Comparison of ENCODE assay signal across 21 mouse cellular contexts in genomic region chr11:59477240-59477639, GRCm38 (mm10). TPM values are rescaled to one million over a fixed set of nuclear protein-coding genes. Genes with fewer than 3 reads are reported as not detected.
A peak's percentile ranks its signal among the peaks of the same experiment; 100 is the strongest.
DNase-seq lines count a peak whose midpoint lies in the region; TF ChIP-seq lines count a peak whose summit lies in the region.
"Had no signal": no experiment of that assay in that cellular context is flagged by ENCODE, and none has a peak within 500 bp of the region (broad histone marks: within the 10 kb centered on the region; RNA-seq: fewer than 3 reads in every experiment).

No protein-coding gene starts in this region.

- DNase-seq in 3T3-L1 (ENCODE audit: low read depth, low spot score), result peak; percentile 27
- peak; percentile 30 for DNase-seq in 416B (ENCODE audit: low read depth)
- DNase-seq in MEL (ENCODE audit: low read depth, low spot score), result peak; percentile 38
- DNase-seq in gastrocnemius, postnatal 36 days, result no peak
- no peak for DNase-seq in testis, postnatal 14 days (ENCODE audit: low spot score)
- no peak for DNase-seq in urinary bladder, adult 2 months (ENCODE audit: low spot score)
- DNase-seq: adrenal gland, adult 8-10 months; adrenal gland, postnatal 14 days; adrenal gland, postnatal 36 days; cerebellum, adult 11-12 months; cerebellum, adult 2 months; cerebellum, adult 9-10 months; cerebellum, postnatal 10 days; cerebellum, postnatal 25 days; forebrain, postnatal 0 days had no signal

- no peak overlapping the region for H3ac ChIP-seq in myocyte (ENCODE audit: control insufficient read depth, insufficient read length)

- intact Hi-C loops in gastrocnemius, postnatal 36 days (cut with DNase I), result no loop called here

- no peak for TF ChIP-seq EP300 in MEL (IDR thresholded peaks at IDR 0.05; ENCODE audit: low read depth in 1 of 2, low read length in 2 of 2)

- TF ChIP-seq CTCF in MEL (IDR thresholded peaks at IDR 0.05 in 2 of 3, conservative IDR thresholded peaks at IDR 0.05 in 1 of 3; ENCODE audit: control insufficient read depth in 1 of 3, insufficient read depth in 1 of 3, low read depth in 2 of 3, low read length in 3 of 3, poor library complexity in 1 of 3, severe bottlenecking in 1 of 3), result no peak

- peaks cover 0 to 6% of the 10 kb centered on the region in 2 experiments; a peak in 1 of 4 replicates for H3K4me1 ChIP-seq in MEL (ENCODE audit: control insufficient read depth in 1 of 2, insufficient read depth in 2 of 2, low read length in 2 of 2)
- H3K4me1 ChIP-seq: embryonic facial prominence, embryonic 10.5 days; embryonic facial prominence, embryonic 12.5 days; forebrain, embryonic 13.5 days; forebrain, embryonic 15.5 days had no signal

- peaks cover 0 to 3% of the 10 kb centered on the region in 2 experiments; a peak in 3 of 4 replicates for H3K27me3 ChIP-seq in MEL (ENCODE audit: control insufficient read depth in 1 of 2, insufficient read depth in 2 of 2, low read length in 2 of 2)
- H3K27me3 ChIP-seq in myocyte (ENCODE audit: control insufficient read depth, insufficient read depth, insufficient read length), result no peaks in the 10 kb centered on the region
- H3K27me3 ChIP-seq: embryonic facial prominence, embryonic 12.5 days; forebrain, embryonic 15.5 days had no signal

- H3K4me2 ChIP-seq in myocyte (ENCODE audit: low read depth), result no peak overlapping the region
- H3K4me2 ChIP-seq: embryonic facial prominence, embryonic 12.5 days; forebrain, embryonic 13.5 days; forebrain, embryonic 15.5 days had no signal

- H3K79me2 ChIP-seq in MEL (ENCODE audit: control insufficient read depth, insufficient read depth, low read length, poor library complexity), result no peaks in the 10 kb centered on the region
- no peaks in the 10 kb centered on the region for H3K79me2 ChIP-seq in myocyte (ENCODE audit: control insufficient read depth, insufficient read depth)

- no peak overlapping the region for H3K9ac ChIP-seq in MEL (ENCODE audit: control insufficient read depth, low read depth, low read length, poor library complexity, severe bottlenecking)
- H3K9ac ChIP-seq: embryonic facial prominence, embryonic 12.5 days; forebrain, embryonic 13.5 days; forebrain, embryonic 15.5 days; forebrain, postnatal 0 days had no signal

- TF ChIP-seq POLR2A in MEL (IDR thresholded peaks at IDR 0.05; ENCODE audit: control insufficient read depth in 1 of 2, insufficient read depth in 1 of 2, low read depth in 1 of 2, low read length in 2 of 2, poor library complexity in 1 of 2) (no peak), myocyte (IDR thresholded peaks at IDR 0.05; ENCODE audit: insufficient read length, low read depth) (no peak)

- H3K4me3 ChIP-seq in MEL (ENCODE audit: control insufficient read depth in 1 of 2, insufficient read depth in 1 of 2, low read depth in 2 of 2, low read length in 2 of 2) (no peak overlapping the region; a peak in 1 of 4 replicates), myocyte (no peak overlapping the region)
- H3K4me3 ChIP-seq: embryonic facial prominence, embryonic 10.5 days; embryonic facial prominence, embryonic 12.5 days; forebrain, embryonic 13.5 days; forebrain, embryonic 15.5 days had no signal

- no peaks in the 10 kb centered on the region for H3K36me3 ChIP-seq in MEL (ENCODE audit: control insufficient read depth in 1 of 2, insufficient read depth in 2 of 2, low read length in 2 of 2)
- no peaks in the 10 kb centered on the region for H3K36me3 ChIP-seq in myocyte (ENCODE audit: control insufficient read depth, insufficient read depth)
- H3K36me3 ChIP-seq: embryonic facial prominence, embryonic 10.5 days; embryonic facial prominence, embryonic 12.5 days; forebrain, embryonic 15.5 days; G1E had no signal

- H3K27ac ChIP-seq in MEL (ENCODE audit: control insufficient read depth, low read depth, low read length), result no peak overlapping the region
- H3K27ac ChIP-seq: embryonic facial prominence, embryonic 10.5 days; embryonic facial prominence, embryonic 12.5 days; forebrain, embryonic 13.5 days; forebrain, embryonic 15.5 days had no signal

- no peaks in the 10 kb centered on the region for H3K9me3 ChIP-seq in MEL (replicated peaks; ENCODE audit: insufficient read depth, low read length)
- H3K9me3 ChIP-seq: embryonic facial prominence, embryonic 10.5 days; embryonic facial prominence, embryonic 12.5 days; forebrain, embryonic 13.5 days; forebrain, embryonic 15.5 days; G1E had no signal

- TF ChIP-seq RAD21 in MEL (IDR thresholded peaks at IDR 0.05; ENCODE audit: low read depth, low read length), result no peak

TF ChIP-seq in MEL, 35 proteins besides CTCF, POLR2A, EP300 and RAD21 (continues in another document):
- TF ChIP-seq HCFC1 (IDR thresholded peaks at IDR 0.05; ENCODE audit: low read depth, low read length) (no peak), GATA1 (IDR thresholded peaks at IDR 0.05; ENCODE audit: low read depth, low read length) (no peak), NELFE (IDR thresholded peaks at IDR 0.05; ENCODE audit: low read depth, low read length) (no peak), TBP (IDR thresholded peaks at IDR 0.05; ENCODE audit: low read depth, low read length) (no peak), SMC3 (IDR thresholded peaks at IDR 0.05; ENCODE audit: low read depth, low read length) (no peak), ZMIZ1 (IDR thresholded peaks at IDR 0.05; ENCODE audit: low read depth, low read length) (no peak), NRF1 (IDR thresholded peaks at IDR 0.05; ENCODE audit: insufficient read depth, low read depth, low read length, poor library complexity, severe bottlenecking) (no peak; the same call in 1 of the 2 replicates), MXI1 (IDR thresholded peaks at IDR 0.05; ENCODE audit: low read depth, low read length) (peak; percentile 38; the same call in 1 of the 2 replicates), CHD2 (IDR thresholded peaks at IDR 0.05; ENCODE audit: low read length) (no peak), USF1 (IDR thresholded peaks at IDR 0.05; ENCODE audit: low read depth, low read length) (peak; percentile 91), TCF12 (IDR thresholded peaks at IDR 0.05; ENCODE audit: low read depth, low read length) (no peak), MAFK (IDR thresholded peaks at IDR 0.05; ENCODE audit: borderline replicate concordance, low read depth, low read length) (no peak), USF2 (IDR thresholded peaks at IDR 0.05; ENCODE audit: borderline replicate concordance in 1 of 2, insufficient read depth in 1 of 2, low read depth in 1 of 2, low read length in 2 of 2) (peak in 1 of 2 experiments; percentile 70; a peak in 1 of 4 replicates)

TF ChIP-seq in myocyte, 11 proteins besides CTCF, POLR2A, EP300 and RAD21:
- TF ChIP-seq USF1 (IDR thresholded peaks at IDR 0.05; ENCODE audit: low read depth) (peak; percentile 32), MAX (IDR thresholded peaks at IDR 0.05; ENCODE audit: low read depth) (no peak)
TF ChIP-seq in myocyte: peak in this region for 1.

RNA-seq across cellular contexts. Expression of gene Zfp867, which starts 5.0 kb away (rescaled TPM):
- 0.12 TPM in 1 of 2 replicates, not detected in the other for total RNA-seq in MEL (2012; rRNA removed)
- polyA plus RNA-seq in MEL (2012; ENCODE audit: insufficient read depth in 1 of 2, insufficient read length in 2 of 2, low read depth in 1 of 2, low replicate concordance in 2 of 2, missing spikeins in 1 of 2) (1 to 10 TPM in 1 of 2 experiments, not detected in 1; 1.3 TPM), myocyte (2012; fragmentation: generic; extraction: Trizol) (1.3 TPM)
- 1 to 10 TPM; 1.8 to 2.8 TPM for total RNA-seq in gastrocnemius, postnatal 36 days (2021)
- 5.6 and 6.2 TPM in 2 replicates for polyA plus RNA-seq in urinary bladder, adult 2 months (2012; rRNA removed)

RNA-seq across cellular contexts. Expression of gene Snap47, which starts 26.3 kb away (rescaled TPM):
- 51.0 and 54.1 TPM in 2 replicates for total RNA-seq in MEL (2012; rRNA removed)
- 10 to 100 TPM in 1 of 2 experiments, not detected in 1; 57.9 TPM for polyA plus RNA-seq in MEL (2012; ENCODE audit: insufficient read depth in 1 of 2, insufficient read length in 2 of 2, low read depth in 1 of 2, low replicate concordance in 2 of 2, missing spikeins in 1 of 2)
- polyA plus RNA-seq in myocyte (2012; fragmentation: generic; extraction: Trizol), result 67.2 TPM
- 10 to 100 TPM; 19.5 to 20.5 TPM for total RNA-seq in gastrocnemius, postnatal 36 days (2021)
- 61.7 and 66.2 TPM in 2 replicates for polyA plus RNA-seq in urinary bladder, adult 2 months (2012; rRNA removed)

RNA-seq across cellular contexts. Expression of gene Jmjd4, which starts 27.4 kb away (rescaled TPM):
- 14.3 and 18.1 TPM in 2 replicates for total RNA-seq in MEL (2012; rRNA removed)
- polyA plus RNA-seq in MEL (2012; ENCODE audit: insufficient read depth in 1 of 2, insufficient read length in 2 of 2, low read depth in 1 of 2, low replicate concordance in 2 of 2, missing spikeins in 1 of 2) (10 to 100 TPM in 1 of 2 experiments, not detected in 1; 14.5 TPM), myocyte (2012; fragmentation: generic; extraction: Trizol) (4.5 TPM)
- total RNA-seq in gastrocnemius, postnatal 36 days (2021), result 1 to 10 TPM; 6.9 to 8.2 TPM
- 5.3 and 5.9 TPM in 2 replicates for polyA plus RNA-seq in urinary bladder, adult 2 months (2012; rRNA removed)

RNA-seq across cellular contexts. Expression of gene Zkscan17, which starts 49.3 kb away (rescaled TPM):
- 31.7 and 31.8 TPM in 2 replicates for total RNA-seq in MEL (2012; rRNA removed)
- 10 to 100 TPM in 1 of 2 experiments, not detected in 1; 49.6 TPM for polyA plus RNA-seq in MEL (2012; ENCODE audit: insufficient read depth in 1 of 2, insufficient read length in 2 of 2, low read depth in 1 of 2, low replicate concordance in 2 of 2, missing spikeins in 1 of 2)
- polyA plus RNA-seq in myocyte (2012; fragmentation: generic; extraction: Trizol), result 26.4 TPM
- 10 to 100 TPM; 14.8 to 17.1 TPM for total RNA-seq in gastrocnemius, postnatal 36 days (2021)
- polyA plus RNA-seq in urinary bladder, adult 2 months (2012; rRNA removed), result 8.3 and 13.8 TPM in 2 replicates

Comparison
In these comparisons a context has a peak if more than half of its experiments do, and no peak if none do; other contexts are left out.
1. DNase-seq: peak in 3T3-L1 (single experiment), 416B (single experiment) and MEL (single experiment); none in gastrocnemius, postnatal 36 days (0 of 2), testis, postnatal 14 days (single experiment) and urinary bladder, adult 2 months (single experiment).